Mouse (Mus musculus): ENCODE measurements at regions not wholly inside any gene's neighbourhood (a gene's known extent, or its start where the extent isn't known, plus 50 kb on each side); places are given as distances from the start of the nearest gene placed in this dataset.

GRCm38 (mm10) chr8:26443041-26443440, 323.7 kb downstream of the Gm45692 start:
- DNase-seq (ENCODE audit: low spot score) = peak; percentile 88

- DNase-seq (ENCODE audit: low spot score) = no peak
These were observed 324.4 kb downstream of the Gm45692 start for GRCm38 (mm10) chr8:26443735-26444134.

GRCm38 (mm10) chr8:26445991-26446390, 326.7 kb downstream of the Gm45692 start:
- no peak for DNase-seq (ENCODE audit: low spot score)

GRCm38 (mm10) chr8:26447886-26448640, 328.7 kb downstream of the Gm45692 start:
- DNase-seq (ENCODE audit: low spot score) = no peak

GRCm38 (mm10) chr8:26449291-26449690, 330.0 kb downstream of the Gm45692 start:
- no peak for DNase-seq (ENCODE audit: low spot score)

- no peak for DNase-seq (ENCODE audit: low spot score)
These were observed 331.2 kb downstream of the Gm45692 start for GRCm38 (mm10) chr8:26450543-26450942.

GRCm38 (mm10) chr8:26452976-26453573, 333.7 kb downstream of the Gm45692 start:
- no peak for DNase-seq (ENCODE audit: low spot score)

- DNase-seq (ENCODE audit: low spot score) = no peak
These were observed 346.0 kb downstream of the Gm45692 start for GRCm38 (mm10) chr8:26465346-26465745.

GRCm38 (mm10) chr8:26468441-26468840, 349.1 kb downstream of the Gm45692 start:
- DNase-seq (ENCODE audit: low spot score) = no peak

- no peak for DNase-seq (ENCODE audit: low spot score)
These were observed 350.4 kb downstream of the Gm45692 start for GRCm38 (mm10) chr8:26469705-26470104.

- DNase-seq (ENCODE audit: low spot score) = no peak
These were observed 352.6 kb downstream of the Gm45692 start for GRCm38 (mm10) chr8:26471811-26472550.

GRCm38 (mm10) chr8:26484749-26485148, 365.4 kb downstream of the Gm45692 start:
- DNase-seq (ENCODE audit: low spot score) = no peak

GRCm38 (mm10) chr8:26487866-26488265, 368.5 kb downstream of the Gm45692 start:
- DNase-seq (ENCODE audit: low spot score) = no peak

- no peak for DNase-seq (ENCODE audit: low spot score)
These were observed 369.3 kb downstream of the Gm45692 start for GRCm38 (mm10) chr8:26488590-26488989.

- no peak for DNase-seq (ENCODE audit: low spot score)
These were observed 382.0 kb downstream of the Gm45692 start for GRCm38 (mm10) chr8:26501196-26501813.

GRCm38 (mm10) chr8:26501814-26502572, 382.7 kb downstream of the Gm45692 start:
- DNase-seq (ENCODE audit: low spot score) = no peak

GRCm38 (mm10) chr8:26502772-26503171, 383.4 kb downstream of the Gm45692 start:
- DNase-seq (ENCODE audit: low spot score) = no peak

GRCm38 (mm10) chr8:26503918-26504317, 384.6 kb downstream of the Gm45692 start:
- DNase-seq (ENCODE audit: low spot score) = no peak

- DNase-seq (ENCODE audit: low spot score) = no peak
These were observed 385.1 kb downstream of the Gm45692 start for GRCm38 (mm10) chr8:26504319-26505035.

- DNase-seq (ENCODE audit: low spot score) = no peak
These were observed 388.3 kb downstream of the Gm45692 start for GRCm38 (mm10) chr8:26507611-26508070.

- no peak for DNase-seq (ENCODE audit: low spot score)
These were observed 389.9 kb downstream of the Gm45692 start for GRCm38 (mm10) chr8:26509254-26509653.

All from testis, postnatal 10 days (tissue).